Mouse (Mus musculus) hindbrain, embryonic 11.5 days (tissue): ENCODE measurements around the gene Sema5a. TPM values are rescaled to one million over a fixed set of nuclear protein-coding genes. Genes with fewer than 3 reads are reported as not detected.
A peak's percentile ranks its signal among the peaks of the same experiment; 100 is the strongest.

Source experiments
- ATAC-seq: fragments of 200-750 bp; cut with Nextera tagmentation; 2 replicates; pipeline ENCODE4 v1.8.0; 2017; ENCODE audit warnings: mild to moderate bottlenecking, moderate TSS enrichment, moderate library complexity; ENCODE audit not compliant: low FRiP score
- DNase-seq: peaks from one replicate; pipeline ENCODE4 v3.0.0-alpha.2; 2015; ENCODE audit warnings: low spot score
- H3K27ac ChIP-seq: fragments of 300-500 bp; sonication (generic); 2 replicates; pipeline ENCODE4 v1.5.1; 2014; ENCODE audit warnings: mild to moderate bottlenecking, low read depth, low read length
- H3K27me3 ChIP-seq: fragments of 300-500 bp; sonication (generic); 2 replicates; pipeline ENCODE4 v1.6.1; 2014; ENCODE audit warnings: mild to moderate bottlenecking, low read length, moderate library complexity, mixed read lengths; ENCODE audit not compliant: control insufficient read depth, insufficient read depth
- H3K36me3 ChIP-seq: fragments of 300-500 bp; sonication (generic); 2 replicates; pipeline ENCODE4 v1.6.1; 2014; ENCODE audit warnings: mild to moderate bottlenecking, low read length, moderate library complexity, mixed read lengths; ENCODE audit not compliant: control insufficient read depth, insufficient read depth
- H3K4me1 ChIP-seq: fragments of 300-500 bp; sonication (generic); replicated peaks from 2 replicates; pipeline ENCODE4 v1.6.1; 2014; ENCODE audit warnings: low read length, mixed read lengths; ENCODE audit not compliant: control insufficient read depth, insufficient read depth
- H3K4me2 ChIP-seq: fragments of 300-500 bp; sonication (generic); replicated peaks from 2 replicates; pipeline ENCODE4 v1.6.1; 2014; ENCODE audit warnings: mild to moderate bottlenecking, low read depth, low read length
- H3K4me3 ChIP-seq: fragments of 300-500 bp; sonication (generic); 2 replicates; pipeline ENCODE4 v1.5.1; 2014; ENCODE audit warnings: low read depth, low read length
- H3K9ac ChIP-seq: fragments of 300-500 bp; sonication (generic); 2 replicates; pipeline ENCODE4 v1.6.1; 2014; ENCODE audit warnings: low read depth, low read length
- H3K9me3 ChIP-seq: fragments of 300-500 bp; sonication (generic); 2 replicates; pipeline ENCODE4 v1.6.1; 2016; ENCODE audit warnings: low read length; ENCODE audit not compliant: control insufficient read depth
- WGBS: fragments of 180-500 bp; shearing (Covaris S2); extraction: QIAGEN DNeasy Blood & Tissue Kit; methylation state at CpG from one replicate; pipeline ENCODE4 v1.1.7; 2014; 5-methylcytosine and 5-hydroxymethylcytosine counted together
- polyA plus RNA-seq: library from polyadenylated mRNA; unstranded; fragments of >200 nt; fragmentation: Nextera tagmentation; extraction: Ambion mirVana; gene quantifications from 2 replicates; pipeline ENCODE4 v1.2.1, GENCODE M21; 2014

Gene Sema5a
- polyA plus RNA-seq, 1 experiment from 2014 or later: 7.5 TPM

DNA sequence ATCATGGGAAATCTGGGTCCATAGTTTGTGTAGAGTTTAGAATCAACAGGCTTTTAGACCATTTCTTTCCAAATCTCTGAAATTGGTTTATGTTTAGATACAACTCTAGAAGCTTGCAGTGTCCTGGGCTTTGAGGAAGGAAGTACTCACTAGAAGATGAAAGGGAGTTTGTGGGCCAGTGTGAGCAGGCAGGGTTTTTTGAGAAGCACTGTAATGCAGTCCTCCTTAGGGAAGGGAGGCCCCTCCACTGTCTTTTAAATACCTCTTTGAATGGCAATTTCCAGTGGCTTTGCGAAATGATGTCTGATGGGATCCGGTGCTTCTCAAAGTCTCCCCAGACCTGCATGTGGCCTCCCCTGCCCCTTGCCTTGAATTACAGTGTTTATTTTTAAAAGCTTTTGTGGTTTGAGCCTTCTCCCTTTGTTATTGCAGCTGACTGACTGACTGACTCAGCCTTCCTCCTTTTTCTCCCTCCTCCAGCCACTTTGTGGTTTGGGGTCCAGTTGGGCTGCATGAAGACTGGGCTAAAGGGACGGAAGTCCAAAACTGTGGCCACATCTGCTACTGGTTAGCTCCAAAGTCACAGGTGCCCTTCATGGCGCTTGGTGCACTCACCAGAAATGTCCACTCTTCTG lies 83.9 kb downstream of the Sema5a start:
- Histone ChIP-seq H3K9me3 (no peaks in the 10 kb centered on the region), H3K27ac (no peak overlapping the region), H3K9ac (no peak overlapping the region), H3K36me3 (no peaks in the 10 kb centered on the region), H3K4me3 (no peak overlapping the region), H3K4me2 (no peak overlapping the region), H3K4me1 (no peaks in the 10 kb centered on the region), H3K27me3 (no peaks in the 10 kb centered on the region)
- no peak for ATAC-seq
- DNase-seq: no peak
- WGBS: 50% methylated on average over 4 of the region's 4 CpGs

DNA sequence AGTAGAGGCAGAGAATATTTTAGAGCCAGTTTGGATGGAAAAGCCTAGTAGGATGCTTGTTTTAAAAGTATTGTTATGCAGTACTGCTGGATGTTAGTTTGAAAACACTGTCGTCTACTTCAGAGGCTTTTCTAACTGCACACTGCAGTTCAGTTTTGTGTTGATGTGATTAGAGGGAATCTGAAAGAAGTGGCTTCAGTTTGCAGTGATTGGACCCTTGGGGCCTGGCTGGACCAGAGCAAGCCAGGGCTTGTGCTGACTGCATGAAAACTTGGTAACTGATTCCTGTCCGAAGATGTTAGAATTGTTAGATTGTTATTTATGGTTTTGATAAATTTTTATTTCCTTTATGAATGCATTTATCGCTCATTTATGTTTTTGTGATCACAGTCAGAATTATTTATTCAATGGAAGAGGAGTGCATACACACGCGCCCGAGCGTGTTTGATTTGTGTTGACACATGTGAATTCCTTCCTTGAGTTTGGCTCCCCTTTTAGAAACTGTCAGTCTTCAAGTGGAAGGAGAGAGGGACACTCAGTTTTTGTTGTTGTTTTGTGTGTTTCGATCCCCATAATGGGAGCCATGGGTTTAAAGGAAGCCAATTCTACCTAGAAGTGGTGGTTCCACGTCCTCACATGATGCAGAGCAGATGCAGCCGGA lies 85.2 kb downstream of the Sema5a start:
- Histone ChIP-seq H3K9ac (no peak overlapping the region), H3K36me3 (no peaks in the 10 kb centered on the region), H3K4me1 (no peaks in the 10 kb centered on the region), H3K4me3 (no peak overlapping the region), H3K27ac (no peak overlapping the region; the same call in 1 of the 2 replicates), H3K27me3 (no peaks in the 10 kb centered on the region), H3K9me3 (no peaks in the 10 kb centered on the region), H3K4me2 (no peak overlapping the region)
- DNase-seq (no peak), ATAC-seq (no peak)
- 71% methylated on average over 10 of the region's 10 CpGs for WGBS

DNA sequence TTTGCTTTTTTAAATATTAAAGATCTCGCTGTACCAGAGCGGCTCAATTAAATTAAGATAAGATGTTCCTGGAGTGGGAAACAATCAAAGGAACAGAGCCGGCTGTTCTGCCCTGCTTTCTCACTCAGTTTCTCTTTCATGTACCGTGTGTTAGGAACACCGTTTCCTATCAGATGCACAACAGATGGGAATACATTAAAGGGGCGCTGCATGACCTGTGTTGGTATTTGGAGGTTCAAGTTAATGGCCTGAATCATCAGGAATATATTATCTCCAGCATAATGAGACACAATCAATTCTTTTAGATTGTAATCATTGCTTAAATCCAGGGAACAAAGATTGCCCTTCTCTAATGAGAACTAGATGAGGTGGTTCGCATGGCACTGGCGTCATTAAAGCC lies 85.8 kb downstream of the Sema5a start:
- Histone ChIP-seq H3K9ac (no peak overlapping the region), H3K27me3 (no peaks in the 10 kb centered on the region), H3K27ac (no peak overlapping the region; the same call in 1 of the 2 replicates), H3K4me3 (no peak overlapping the region), H3K9me3 (no peaks in the 10 kb centered on the region), H3K4me1 (no peaks in the 10 kb centered on the region), H3K4me2 (no peak overlapping the region), H3K36me3 (no peaks in the 10 kb centered on the region)
- DNase-seq (no peak), ATAC-seq (peak; percentile 64; the same call in 1 of the 2 replicates)
- WGBS: 55% methylated on average over 8 of the region's 8 CpGs

DNA sequence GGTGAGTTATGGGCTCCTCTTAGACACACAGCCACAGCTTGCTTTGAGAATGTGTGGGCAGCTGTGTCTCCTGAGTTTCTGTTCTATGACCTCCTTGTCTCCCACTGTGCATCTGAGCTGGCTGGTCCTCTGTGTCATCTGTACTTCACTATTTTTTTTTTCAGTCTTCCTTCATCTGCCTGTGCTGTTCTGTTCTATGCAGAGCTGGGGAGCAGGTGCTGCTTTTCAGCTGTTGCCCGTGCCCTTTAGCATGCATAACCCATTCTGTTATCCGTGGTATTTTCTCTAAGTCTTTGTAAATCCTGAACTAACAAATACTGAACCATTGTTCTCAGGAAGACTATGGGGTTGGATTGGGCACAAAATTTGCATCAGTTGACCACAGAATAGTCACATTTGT lies 86.4 kb downstream of the Sema5a start:
- H3K9me3 ChIP-seq: no peaks in the 10 kb centered on the region
- no peak overlapping the region for H3K9ac ChIP-seq
- no peaks in the 10 kb centered on the region for H3K27me3 ChIP-seq
- H3K4me1 ChIP-seq: no peaks in the 10 kb centered on the region
- no peak for DNase-seq
- no peak overlapping the region for H3K27ac ChIP-seq
- no peaks in the 10 kb centered on the region for H3K36me3 ChIP-seq
- ATAC-seq: peak; percentile 22; the same call in 1 of the 2 replicates
- 54% methylated on average over 2 of the region's 2 CpGs for WGBS
- H3K4me3 ChIP-seq: no peak overlapping the region
- H3K4me2 ChIP-seq: no peak overlapping the region

DNA sequence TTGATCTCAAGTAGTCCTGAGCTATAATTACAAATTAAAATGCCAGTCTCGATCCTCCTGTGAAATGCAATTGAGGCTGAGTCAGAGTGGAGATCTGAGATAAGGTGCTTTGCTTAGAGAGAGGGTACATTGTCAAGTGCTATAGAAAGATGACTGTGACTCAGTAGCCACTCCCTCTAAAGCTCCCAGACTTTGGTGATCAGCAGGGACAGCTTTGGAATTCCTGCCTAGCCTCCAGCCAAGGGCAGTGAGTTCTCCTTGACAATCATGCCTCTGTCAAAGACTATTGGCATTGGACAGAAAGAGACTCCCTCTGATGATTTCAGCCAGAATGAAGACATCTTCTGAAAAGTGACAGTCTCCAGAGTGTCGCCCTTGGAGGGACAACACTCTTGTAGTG lies 88.8 kb downstream of the Sema5a start:
- no peak overlapping the region for H3K4me3 ChIP-seq
- 91% methylated on average over 2 of the region's 2 CpGs for WGBS
- H3K27ac ChIP-seq: no peak overlapping the region
- H3K4me2 ChIP-seq: no peak overlapping the region
- H3K4me1 ChIP-seq: no peaks in the 10 kb centered on the region
- H3K9me3 ChIP-seq: no peaks in the 10 kb centered on the region
- H3K9ac ChIP-seq: no peak overlapping the region
- H3K27me3 ChIP-seq: no peaks in the 10 kb centered on the region
- ATAC-seq (no peak), DNase-seq (no peak)
- no peaks in the 10 kb centered on the region for H3K36me3 ChIP-seq

DNA sequence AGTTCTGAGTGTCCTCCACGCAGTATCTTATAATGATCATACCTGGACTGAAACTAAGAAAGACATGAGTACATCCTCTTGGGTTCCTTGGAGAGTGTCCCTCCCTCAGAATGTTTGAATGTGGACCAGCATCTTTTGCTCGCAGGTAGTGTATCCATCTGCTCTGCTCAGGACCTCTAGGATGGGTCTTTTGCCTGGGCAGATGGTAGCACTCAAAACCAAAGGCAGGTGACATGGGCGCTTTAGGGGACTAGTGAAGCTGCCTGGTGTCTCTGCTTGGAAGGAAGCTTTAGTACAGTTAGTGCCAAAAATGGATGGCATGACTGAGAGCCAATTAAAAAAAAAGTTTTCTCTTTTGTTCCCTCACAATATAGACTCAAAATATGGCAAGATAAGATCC lies 93.2 kb downstream of the Sema5a start:
- H3K9ac ChIP-seq: no peak overlapping the region
- H3K27ac ChIP-seq: no peak overlapping the region
- no peaks in the 10 kb centered on the region for H3K9me3 ChIP-seq
- DNase-seq (no peak), ATAC-seq (no peak)
- H3K27me3 ChIP-seq: no peaks in the 10 kb centered on the region
- no peak overlapping the region for H3K4me2 ChIP-seq
- no peaks in the 10 kb centered on the region for H3K4me1 ChIP-seq
- H3K4me3 ChIP-seq: no peak overlapping the region
- no peaks in the 10 kb centered on the region for H3K36me3 ChIP-seq
- WGBS: 95% methylated on average over 3 of the region's 3 CpGs

DNA sequence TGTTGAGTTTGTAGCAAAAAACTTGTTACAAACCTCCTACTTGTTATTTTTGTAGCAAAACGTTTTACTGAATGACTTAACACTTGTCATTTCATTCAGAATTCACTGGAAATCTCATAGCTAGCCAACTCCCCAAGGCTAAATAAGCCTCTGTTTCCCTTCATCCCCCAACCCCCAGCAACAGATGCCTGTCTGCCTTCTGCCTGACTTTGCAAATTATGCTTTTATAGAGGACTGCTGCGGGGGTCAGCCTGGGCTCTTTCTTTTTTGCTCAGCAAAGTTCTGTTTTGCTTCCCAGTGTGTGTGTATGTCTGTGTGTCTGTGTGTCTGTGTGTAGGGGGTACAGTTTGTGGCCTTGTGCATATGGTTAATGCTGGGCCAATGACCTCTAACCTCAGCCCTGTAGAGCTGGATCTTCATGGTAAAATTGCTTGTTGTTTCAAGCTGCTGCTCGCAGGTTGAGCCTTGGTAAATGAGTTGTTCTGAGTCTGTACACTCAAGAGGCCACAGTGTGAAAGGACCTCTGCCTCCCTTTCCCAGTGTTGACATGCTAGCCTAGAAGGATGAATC lies 94.2 kb downstream of the Sema5a start:
- 45% methylated on average over 3 of the region's 3 CpGs for WGBS
- Histone ChIP-seq H3K27me3 (no peaks in the 10 kb centered on the region), H3K4me2 (no peak overlapping the region), H3K4me3 (no peak overlapping the region), H3K9ac (no peak overlapping the region), H3K9me3 (no peaks in the 10 kb centered on the region), H3K27ac (no peak overlapping the region), H3K4me1 (no peaks in the 10 kb centered on the region), H3K36me3 (no peaks in the 10 kb centered on the region)
- ATAC-seq: no peak
- peak; percentile 8 for DNase-seq

DNA sequence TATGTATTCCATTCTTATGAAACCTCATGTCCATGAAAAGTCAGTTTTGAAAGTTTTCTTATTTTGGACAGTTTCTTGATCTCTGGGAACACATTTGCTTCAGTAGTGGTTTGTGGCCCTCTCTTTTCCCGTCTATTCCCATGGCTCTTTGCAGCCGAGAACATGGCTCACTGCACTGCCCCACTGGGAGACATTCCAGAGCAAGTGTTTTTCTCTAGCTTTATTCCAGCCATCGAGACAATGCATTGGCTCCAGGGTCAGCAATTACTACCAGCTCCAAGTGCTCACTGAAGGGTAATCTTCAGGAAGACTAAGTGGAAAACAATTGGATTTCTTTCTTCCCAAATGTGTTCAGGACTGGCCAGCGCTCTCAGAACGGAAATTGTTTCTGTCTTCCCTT lies 94.8 kb downstream of the Sema5a start:
- Histone ChIP-seq H3K4me3 (no peak overlapping the region), H3K27me3 (no peaks in the 10 kb centered on the region), H3K27ac (no peak overlapping the region), H3K36me3 (no peaks in the 10 kb centered on the region), H3K9ac (no peak overlapping the region), H3K4me2 (no peak overlapping the region), H3K4me1 (no peaks in the 10 kb centered on the region), H3K9me3 (no peaks in the 10 kb centered on the region)
- WGBS: 30% methylated on average over 5 of the region's 5 CpGs
- ATAC-seq (no peak), DNase-seq (no peak)

DNA sequence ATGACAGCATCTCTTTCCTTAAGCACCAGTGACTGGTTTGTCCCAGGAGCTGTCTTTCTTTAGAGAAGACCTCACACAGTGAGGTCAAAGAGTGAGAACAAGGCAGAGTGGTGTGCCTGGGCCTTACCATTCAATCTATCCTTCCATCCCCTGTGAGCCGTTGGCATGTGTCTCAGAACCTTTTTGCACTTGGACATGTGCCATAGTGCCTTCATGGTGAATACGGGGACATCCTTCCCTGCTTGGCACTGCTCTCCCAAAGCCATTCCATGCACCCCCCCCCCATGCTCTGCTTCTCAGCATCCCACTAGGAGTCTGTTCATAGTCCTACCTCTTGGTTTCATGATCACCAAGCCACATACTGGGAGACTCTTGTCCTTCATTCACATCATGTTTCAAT lies 96.8 kb downstream of the Sema5a start:
- no peaks in the 10 kb centered on the region for H3K9me3 ChIP-seq
- H3K4me3 ChIP-seq: no peak overlapping the region
- no peaks in the 10 kb centered on the region for H3K4me1 ChIP-seq
- no peaks in the 10 kb centered on the region for H3K36me3 ChIP-seq
- H3K4me2 ChIP-seq: no peak overlapping the region
- H3K27ac ChIP-seq: no peak overlapping the region
- H3K9ac ChIP-seq: no peak overlapping the region
- no peak for DNase-seq
- no peak for ATAC-seq
- H3K27me3 ChIP-seq: no peaks in the 10 kb centered on the region
- WGBS: 59% methylated on average over 2 of the region's 2 CpGs
